Mouse (Mus musculus) kidney, postnatal 14 days (tissue): ENCODE measurements around the gene Gm11034.

Experiments
- DNase-seq: peaks from one replicate; pipeline ENCODE4 v3.0.0; 2022; ENCODE audit warnings: mixed read lengths

Gm11034 gene

DNA sequence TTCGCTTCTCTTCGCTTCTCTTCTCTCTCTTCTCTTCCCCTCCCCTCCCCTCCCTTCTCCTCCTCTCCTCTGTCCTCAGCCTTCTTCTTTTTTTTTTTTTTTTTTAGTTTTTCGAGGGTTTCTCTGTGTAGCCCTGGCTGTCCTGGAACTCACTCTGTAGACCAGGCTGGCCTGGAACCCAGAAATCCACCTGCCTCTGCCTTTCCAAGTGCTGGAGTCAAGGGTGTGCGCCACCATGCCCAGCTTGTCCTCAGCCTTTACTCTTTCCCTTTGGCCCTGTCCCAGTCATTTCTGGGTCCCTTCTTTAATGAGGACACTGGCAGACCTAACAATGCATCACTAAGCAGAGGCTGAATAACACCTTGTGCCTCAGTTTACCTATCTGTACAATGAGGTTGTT, at the start of gene Gm11034:
Gm11034 (minus strand) TSS at position 101 of the 400 bp plus-strand sequence.
- DNase-seq: no peak

DNA sequence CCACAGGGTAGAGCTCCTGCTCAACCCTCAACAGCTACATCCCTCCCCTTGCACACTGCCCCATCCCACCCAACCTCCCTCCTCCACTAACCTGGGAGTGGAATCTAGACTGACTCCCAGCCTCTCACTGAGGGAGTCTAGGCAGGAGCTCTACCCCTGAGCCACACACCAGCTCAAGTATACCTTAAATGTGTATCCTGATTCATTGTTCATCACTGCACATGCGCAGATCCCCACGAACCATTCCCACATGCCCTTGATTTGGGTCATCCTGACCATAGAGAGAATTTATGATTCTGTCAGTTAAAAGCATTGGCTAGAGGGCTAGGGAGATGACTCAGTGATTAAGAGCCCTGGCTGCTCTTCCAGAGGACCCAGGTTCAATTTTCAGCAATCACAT, 49.3 kb upstream of the Gm11034 start:
- DNase-seq: no peak

- DNase-seq: peak; percentile 55
Measured at GRCm38 (mm10) chr8:72261872-72262271, 48.4 kb upstream of the Gm11034 start.

- no peak for DNase-seq
Measured at GRCm38 (mm10) chr8:72261431-72261830, 48.0 kb upstream of the Gm11034 start.

DNA sequence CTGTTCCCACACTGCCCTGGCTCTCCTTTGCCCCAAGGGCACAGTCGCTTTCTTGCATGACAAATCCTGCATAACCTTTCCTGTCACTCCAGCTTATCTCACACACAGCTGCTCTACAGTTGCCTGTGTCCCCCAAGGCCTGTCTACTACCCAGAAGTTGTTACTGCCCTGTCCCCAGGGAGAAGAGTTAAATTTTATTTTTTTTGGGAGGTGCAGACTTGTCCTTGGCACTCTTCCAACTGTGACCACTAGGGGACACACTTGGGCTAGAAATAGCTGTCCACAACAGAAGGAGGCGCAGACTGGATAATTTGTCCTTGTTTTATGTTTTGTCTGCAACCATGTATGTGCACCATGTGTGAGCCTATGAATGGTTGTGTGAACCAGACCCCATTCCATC, 47.6 kb upstream of the Gm11034 start:
- peak; percentile 63 for DNase-seq

DNA sequence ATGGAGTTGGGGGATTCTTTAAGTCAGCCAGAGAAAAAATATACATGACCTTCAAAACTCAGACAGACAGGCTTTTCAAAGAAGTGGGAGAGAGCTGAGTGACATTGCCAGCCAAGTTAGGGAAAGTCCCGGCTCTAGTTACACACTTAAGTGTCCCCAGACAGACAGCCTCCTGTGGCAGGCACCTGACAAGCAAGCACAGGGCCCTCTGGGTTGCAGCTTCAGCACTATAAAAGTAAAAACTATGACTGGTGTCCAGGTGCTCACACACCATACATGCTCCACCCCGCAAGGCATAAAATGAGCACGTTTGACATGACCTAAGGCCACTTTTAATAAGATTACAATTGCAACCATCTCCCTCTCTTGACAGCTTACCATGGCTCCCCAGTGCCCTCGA, 47.1 kb upstream of the Gm11034 start:
- no peak for DNase-seq

- DNase-seq: no peak
Measured at GRCm38 (mm10) chr8:72259862-72260261, 46.4 kb upstream of the Gm11034 start.

DNA sequence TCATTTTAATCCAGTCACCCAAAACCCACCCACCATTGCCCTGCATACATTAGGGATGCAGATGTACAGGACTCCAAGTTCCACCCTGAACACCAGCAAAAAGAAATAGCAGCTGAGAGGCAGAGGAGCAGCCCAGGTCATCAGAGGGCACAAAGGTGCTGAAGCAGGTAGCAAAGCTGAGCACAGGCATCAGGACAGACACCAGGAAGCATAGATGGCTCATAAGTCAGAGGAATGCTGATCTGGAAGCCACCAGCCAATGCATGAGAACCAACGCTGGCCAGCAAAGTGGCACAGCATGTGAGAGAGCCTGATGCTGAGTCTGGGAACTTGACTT, 44.4 kb upstream of the Gm11034 start:
- no peak for DNase-seq

DNA sequence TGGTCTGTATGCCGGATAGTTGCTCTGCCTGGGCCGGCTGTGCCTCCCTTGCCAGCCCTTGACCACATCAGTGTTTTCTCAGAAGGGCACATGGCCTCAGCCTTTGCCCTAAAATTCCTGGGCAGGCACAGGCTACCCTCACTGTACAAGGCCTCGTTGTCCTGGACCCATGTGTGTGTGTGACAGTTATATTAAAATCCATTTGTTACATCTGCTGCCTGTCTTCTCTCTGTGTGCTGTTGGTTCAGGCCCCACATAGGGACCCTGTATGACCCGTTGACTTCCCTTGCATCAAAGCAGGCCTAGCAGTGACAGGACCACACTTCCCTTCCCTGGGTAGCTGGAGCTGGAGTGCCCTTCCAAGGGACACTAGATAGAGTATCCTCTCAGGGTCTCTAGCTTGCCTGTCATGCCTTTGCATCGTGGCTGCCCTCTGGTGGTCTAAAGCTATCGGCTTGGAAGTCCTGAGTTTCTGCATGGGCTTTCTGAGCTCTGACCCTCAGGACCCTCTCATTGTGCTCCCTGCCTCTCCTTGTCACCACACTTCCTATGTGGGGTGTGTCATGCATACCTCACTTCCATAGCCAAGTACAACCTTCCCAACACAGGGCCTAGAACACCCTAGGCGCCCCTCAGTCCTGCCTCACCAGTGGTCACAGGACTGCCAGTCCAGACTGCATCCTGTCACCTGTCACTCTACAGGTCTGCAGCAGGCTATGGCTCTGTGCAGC, 43.9 kb upstream of the Gm11034 start:
- peak; percentile 53 for DNase-seq

DNA sequence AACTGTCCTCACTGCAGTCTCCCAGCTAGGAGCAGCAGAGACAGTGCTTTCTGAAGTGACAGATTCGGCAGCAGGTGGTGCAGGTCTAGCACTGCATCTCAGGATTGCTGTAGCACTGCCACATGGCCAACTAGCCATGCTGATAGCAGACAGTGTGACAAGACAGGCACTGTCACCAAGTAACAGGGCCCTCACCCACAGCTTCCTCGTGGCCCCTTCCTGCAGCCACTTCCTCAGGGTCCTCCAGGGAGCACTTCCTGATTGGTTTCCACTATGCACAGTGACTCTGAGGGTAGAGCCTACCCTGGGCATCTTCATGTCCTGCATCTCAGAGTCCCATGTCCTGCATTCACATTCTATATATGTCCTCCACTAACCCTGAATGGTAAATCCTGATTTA, 31.2 kb upstream of the Gm11034 start:
- DNase-seq: no peak

GRCm38 (mm10) chr8:72242226-72242625, 28.8 kb upstream of the Gm11034 start:
- DNase-seq: no peak

GRCm38 (mm10) chr8:72240951-72241350, 27.5 kb upstream of the Gm11034 start:
- no peak for DNase-seq

DNA sequence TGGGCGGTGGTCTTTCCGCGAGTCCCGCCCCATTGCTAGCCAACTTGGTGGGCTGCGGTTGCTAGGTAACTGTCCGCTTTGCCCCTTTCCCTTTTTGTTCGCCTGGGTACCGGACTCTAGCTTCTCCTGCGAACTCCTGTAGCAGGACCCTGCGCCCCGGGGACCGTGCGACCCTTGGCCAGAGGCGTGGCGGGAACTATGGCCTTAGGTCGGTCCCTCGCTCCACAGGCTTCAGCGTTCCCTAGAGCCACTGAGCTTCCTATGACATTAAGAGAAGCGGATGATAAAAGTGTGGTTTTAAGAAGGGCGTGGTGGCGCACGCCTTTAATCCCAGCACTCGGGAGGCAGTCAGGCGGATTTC, 26.9 kb upstream of the Gm11034 start:
- DNase-seq: no peak

- DNase-seq: peak; percentile 99
Measured at GRCm38 (mm10) chr8:72239499-72240402, 26.3 kb upstream of the Gm11034 start, which contains the start of gene Ap1m1. Gene Ap1m1 (plus strand): TSS chr8:72240018.

DNA sequence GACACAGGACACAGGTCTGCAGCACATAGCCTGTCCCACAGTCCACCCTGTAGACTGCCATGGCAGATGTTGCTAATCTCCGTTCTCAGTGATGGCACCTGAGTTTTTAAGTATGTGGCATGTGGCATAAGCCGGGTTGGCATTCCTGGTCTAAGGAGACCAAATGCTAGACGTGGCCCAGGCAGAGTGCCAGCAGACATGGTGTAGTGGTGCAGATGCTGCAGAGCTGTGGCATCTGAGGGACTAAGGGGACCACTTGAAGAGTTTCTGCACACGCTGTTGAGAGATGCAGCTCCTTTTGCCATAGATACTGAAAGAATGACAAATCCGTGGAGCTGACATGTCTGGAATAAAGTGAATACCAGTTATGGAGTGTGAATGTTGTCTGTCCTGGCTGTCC, 9.2 kb upstream of the Gm11034 start:
- DNase-seq: no peak

DNA sequence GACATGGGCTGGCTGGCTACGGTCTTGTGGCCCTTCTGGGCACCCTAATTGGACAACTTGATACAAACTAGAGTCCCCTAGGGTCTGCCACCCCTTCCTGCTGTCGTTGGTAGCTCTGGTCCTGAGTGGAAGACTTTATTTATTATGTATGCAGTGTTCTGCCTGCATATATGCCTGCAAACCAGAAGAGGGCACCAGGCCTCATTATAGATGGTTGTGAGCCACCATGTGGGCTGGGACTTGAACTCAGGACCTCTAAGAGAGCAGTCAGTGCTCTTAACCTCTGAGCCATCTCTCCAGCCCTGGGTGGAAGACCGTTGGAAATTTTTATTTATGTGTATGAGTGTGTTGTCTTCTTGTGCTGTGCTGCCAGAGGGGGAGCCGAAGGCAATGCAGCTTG, 7.3 kb upstream of the Gm11034 start:
- DNase-seq: no peak

DNA sequence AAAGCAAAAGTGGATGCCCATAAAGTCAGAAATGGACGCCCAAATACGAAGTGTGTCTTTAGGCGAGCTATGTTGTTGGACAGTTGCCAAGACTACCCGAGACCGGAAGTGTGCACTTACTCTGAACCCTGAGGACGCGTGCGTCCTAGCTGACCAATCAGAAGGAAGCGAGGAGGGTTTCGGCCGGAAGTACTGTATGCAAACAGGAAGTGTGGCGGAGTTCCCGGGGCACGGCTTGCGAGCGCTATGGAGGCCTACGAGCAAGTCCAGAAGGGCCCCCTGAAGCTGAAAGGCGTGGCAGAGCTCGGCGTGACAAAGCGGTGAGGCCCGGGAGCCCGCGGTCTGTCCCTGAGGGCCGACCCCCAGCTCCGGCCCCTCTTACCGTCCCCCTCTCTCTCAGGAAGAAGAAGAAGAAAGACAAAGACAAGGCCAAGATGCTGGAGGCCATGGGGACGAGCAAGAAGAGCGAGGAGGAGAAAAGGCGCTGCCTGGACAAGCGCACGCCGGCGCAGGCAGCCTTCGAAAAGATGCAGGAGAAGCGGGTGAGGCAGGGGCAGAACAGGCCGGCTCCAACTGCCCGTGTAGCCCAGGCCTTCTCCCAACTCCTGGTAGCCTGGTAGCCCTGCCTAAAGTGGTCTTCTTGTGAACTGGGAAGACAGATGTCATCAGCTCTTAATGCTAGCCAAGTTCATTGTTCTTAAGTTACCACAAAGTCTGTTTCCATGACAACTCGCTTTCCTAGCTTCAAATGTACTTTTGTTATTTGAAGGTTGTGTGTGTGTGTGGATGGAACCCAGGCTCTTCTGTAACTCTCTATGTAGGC, 6.3 kb upstream of the Gm11034 start, which contains the start of gene Fam32a:
Fam32a (plus strand) TSS at position 190 of the 823 bp plus-strand sequence.
- DNase-seq: peak; percentile 94

- no peak for DNase-seq
Measured at GRCm38 (mm10) chr8:72218781-72219540, 5.5 kb upstream of the Gm11034 start.

DNA sequence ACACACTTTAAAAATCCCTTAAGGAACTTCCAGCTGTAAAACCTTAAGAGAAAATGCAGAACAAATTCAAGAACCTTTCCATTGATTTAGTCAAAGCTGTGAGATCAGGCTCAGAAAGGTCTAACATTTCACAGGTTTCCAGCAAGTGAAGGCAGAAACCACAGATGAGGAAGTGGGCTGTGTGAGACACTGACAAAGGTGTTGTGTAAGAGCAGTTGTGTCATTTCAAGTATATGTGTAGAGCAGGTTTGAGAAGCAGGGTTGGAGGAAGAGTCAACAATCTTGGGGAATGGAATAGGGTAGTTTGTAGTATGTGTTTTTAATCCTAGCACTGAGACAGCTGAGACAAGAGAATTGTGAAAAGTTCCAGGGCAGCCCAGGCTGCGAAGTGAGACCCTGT, 2.4 kb upstream of the Gm11034 start:
- no peak for DNase-seq

GRCm38 (mm10) chr8:72215060-72215459, 1.6 kb upstream of the Gm11034 start:
- DNase-seq: peak; percentile 53

DNA sequence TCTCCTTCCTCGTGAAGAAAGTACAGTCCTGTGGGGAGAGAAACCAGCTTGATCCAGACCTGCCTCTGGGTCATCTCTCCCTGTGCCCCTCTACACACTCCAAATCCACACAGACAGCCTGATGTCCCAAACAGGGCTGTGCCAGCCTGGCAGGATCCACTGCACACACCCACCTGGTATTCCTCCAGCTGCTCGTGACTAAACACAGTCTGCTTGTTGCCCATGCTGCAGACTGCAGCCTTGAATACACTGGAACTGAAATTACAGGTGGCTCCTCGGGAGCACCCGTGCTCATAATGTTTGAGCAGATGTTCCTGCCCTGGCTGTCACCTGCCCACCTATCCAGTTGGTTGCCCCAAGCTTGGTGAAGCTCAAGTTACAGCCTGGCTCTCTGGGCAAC, 685 bp downstream of the Gm11034 start, which contains the start of gene Cib3:
Cib3 (minus strand) TSS at position 87 of the 400 bp plus-strand sequence.
- no peak for DNase-seq

DNA sequence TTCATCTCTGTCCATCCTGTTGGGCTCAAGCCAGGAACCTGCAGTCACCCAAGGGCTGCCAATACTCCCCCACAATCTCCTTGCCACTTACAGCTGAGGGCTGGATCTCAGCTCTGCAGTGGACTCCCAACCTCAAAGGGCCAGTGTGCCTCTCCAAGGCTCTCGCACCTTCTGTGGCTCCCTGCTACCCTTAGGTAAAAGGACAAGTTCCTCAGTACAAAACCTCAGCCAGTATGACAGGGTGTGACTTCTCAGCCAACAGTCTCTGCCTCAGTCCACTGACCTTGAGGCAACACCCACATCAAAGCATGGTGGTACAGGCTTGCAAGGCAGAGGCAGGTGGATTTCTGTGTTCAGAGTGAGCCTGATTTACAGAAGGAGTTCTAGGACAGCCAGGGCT, 1.6 kb downstream of the Gm11034 start:
- DNase-seq: no peak
